Mouse (Mus musculus): Measurements from ENCODE around the gene Asb8.

DNA sequence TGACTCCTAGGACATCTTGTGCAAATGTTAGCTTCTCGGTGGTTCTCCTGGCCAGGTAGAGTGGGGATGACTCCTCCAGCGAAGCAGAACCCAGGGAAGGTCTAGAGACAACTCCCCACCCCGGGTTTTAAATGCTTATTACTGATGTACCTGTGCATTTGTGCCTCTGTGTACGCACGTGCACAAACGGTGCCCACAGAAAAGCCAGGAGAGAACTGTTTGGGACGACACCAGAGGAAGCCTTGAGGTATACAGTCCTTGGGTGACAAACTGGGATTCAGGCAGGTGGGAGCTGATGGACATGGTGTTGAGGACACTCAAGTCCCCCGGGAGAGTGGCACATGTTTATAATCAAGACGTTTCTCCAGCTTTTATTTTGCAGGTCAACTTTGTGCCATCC lies 5.5 kb upstream of the Asb8 start:
- TF ChIP-seq CTCF (IDR thresholded peaks at IDR 0.05) (no peak), EP300 (IDR thresholded peaks at IDR 0.05) (no peak)
